Mouse (Mus musculus): ENCODE results near the gene Fgfr1op2.

DNA sequence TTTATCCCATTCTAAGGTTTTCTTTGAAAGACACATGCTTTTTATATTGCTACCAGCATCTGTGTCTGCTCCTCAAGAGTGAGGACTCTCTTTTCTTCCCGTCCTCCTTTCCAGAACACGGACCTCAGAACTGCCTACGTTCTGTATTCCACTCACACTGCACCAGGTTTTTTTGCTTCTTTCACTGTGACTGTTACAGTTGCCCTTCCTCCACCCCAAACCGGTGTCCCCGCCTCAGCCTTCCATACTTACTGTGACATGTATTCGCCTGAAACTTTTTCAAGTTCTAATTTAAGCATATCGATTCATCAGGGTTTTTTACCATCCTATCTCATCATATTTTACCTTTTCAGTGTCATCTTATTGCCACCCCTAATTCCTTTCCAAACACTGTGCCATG lies 1.6 kb downstream of the Fgfr1op2 start:
- TF ChIP-seq GATA1 (IDR thresholded peaks at IDR 0.05; ENCODE audit: low read length) (no peak), TAL1 (IDR thresholded peaks at IDR 0.05; ENCODE audit: low read length) (no peak)
